Mouse (Mus musculus): ENCODE measurements around the gene Lexm. TPM values are rescaled to one million over a fixed set of nuclear protein-coding genes. Genes with fewer than 3 reads are reported as not detected.
A peak's percentile ranks its signal among the peaks of the same experiment; 100 is the strongest.

Lexm gene
- not detected in 2 replicates for polyA plus RNA-seq (2012; rRNA removed)

- TF ChIP-seq CTCF (conservative IDR thresholded peaks at IDR 0.05; ENCODE audit: insufficient read depth, insufficient read length, low read depth, low read length): no peak
- TF ChIP-seq POLR2A (IDR thresholded peaks at IDR 0.05; ENCODE audit: low read depth, low read length): no peak
- Histone ChIP-seq H3K4me1 (ENCODE audit: control insufficient read depth, insufficient read depth, low read length) (peaks cover 9% of the 10 kb centered on the region; the same call in 1 of the 2 replicates), H3K4me3 (ENCODE audit: insufficient read depth, low read depth, low read length) (no peak within 1 kb of the TSS), H3K27me3 (replicated peaks; ENCODE audit: control insufficient read depth, insufficient read depth, low read length) (no peaks in the 10 kb centered on the region), H3K27ac (ENCODE audit: insufficient read depth, low read depth, low read length) (no peak within 1 kb of the TSS), H3K36me3 (ENCODE audit: control insufficient read depth, insufficient read depth, low read length) (no peaks in the 10 kb centered on the region)
- DNase-seq: no peak
- WGBS: 4% methylated on average over 18 of the region's 19 CpGs
Measured at GRCm38 (mm10) chr4:106617056-106617455, at the start of gene Lexm. TSS of gene Lexm (minus strand) at chr4:106617241.

GRCm38 (mm10) chr4:106666546-106666945 is 49.5 kb upstream of the Lexm start:
- no peak for DNase-seq
- Histone ChIP-seq H3K27ac (ENCODE audit: insufficient read depth, low read depth, low read length) (no peak overlapping the region), H3K4me1 (ENCODE audit: control insufficient read depth, insufficient read depth, low read length) (peaks cover 4% of the 10 kb centered on the region; the same call in 1 of the 2 replicates), H3K36me3 (ENCODE audit: control insufficient read depth, insufficient read depth, low read length) (peaks cover 6% of the 10 kb centered on the region), H3K27me3 (replicated peaks; ENCODE audit: control insufficient read depth, insufficient read depth, low read length) (no peaks in the 10 kb centered on the region), H3K4me3 (ENCODE audit: insufficient read depth, low read depth, low read length) (no peak overlapping the region)
- TF ChIP-seq POLR2A (IDR thresholded peaks at IDR 0.05; ENCODE audit: low read depth, low read length): no peak
- no peak for TF ChIP-seq CTCF (conservative IDR thresholded peaks at IDR 0.05; ENCODE audit: insufficient read depth, insufficient read length, low read depth, low read length)
- WGBS: 80% methylated on average over 2 of the region's 2 CpGs

DNA sequence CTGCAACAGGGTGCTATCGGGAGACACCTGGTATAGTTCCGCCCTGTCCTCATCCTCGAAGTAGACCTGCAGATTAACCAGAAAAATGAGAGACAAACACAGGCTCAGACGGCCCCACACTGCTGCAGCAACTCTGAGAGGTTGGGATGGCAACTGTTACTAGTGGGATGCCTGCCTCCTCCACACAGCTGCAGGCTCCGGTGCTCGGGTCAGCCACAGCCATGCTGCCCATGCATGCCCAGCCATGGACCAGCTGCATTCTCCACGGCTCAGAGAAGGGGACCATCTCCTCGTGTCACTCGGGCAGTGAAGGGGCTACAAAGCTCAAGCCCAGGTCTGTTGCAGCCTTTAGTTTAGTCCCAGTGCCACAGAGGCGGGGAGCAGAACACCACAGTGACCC is 48.6 kb upstream of the Lexm start:
- Histone ChIP-seq H3K36me3 (ENCODE audit: control insufficient read depth, insufficient read depth, low read length) (peaks cover 6% of the 10 kb centered on the region), H3K27me3 (replicated peaks; ENCODE audit: control insufficient read depth, insufficient read depth, low read length) (no peaks in the 10 kb centered on the region), H3K4me1 (ENCODE audit: control insufficient read depth, insufficient read depth, low read length) (peaks cover 4% of the 10 kb centered on the region; the same call in 1 of the 2 replicates), H3K27ac (ENCODE audit: insufficient read depth, low read depth, low read length) (no peak overlapping the region), H3K4me3 (ENCODE audit: insufficient read depth, low read depth, low read length) (no peak overlapping the region)
- no peak for TF ChIP-seq POLR2A (IDR thresholded peaks at IDR 0.05; ENCODE audit: low read depth, low read length)
- TF ChIP-seq CTCF (conservative IDR thresholded peaks at IDR 0.05; ENCODE audit: insufficient read depth, insufficient read length, low read depth, low read length): no peak
- DNase-seq: no peak
- WGBS: 66% methylated on average over 10 of the region's 10 CpGs

DNA sequence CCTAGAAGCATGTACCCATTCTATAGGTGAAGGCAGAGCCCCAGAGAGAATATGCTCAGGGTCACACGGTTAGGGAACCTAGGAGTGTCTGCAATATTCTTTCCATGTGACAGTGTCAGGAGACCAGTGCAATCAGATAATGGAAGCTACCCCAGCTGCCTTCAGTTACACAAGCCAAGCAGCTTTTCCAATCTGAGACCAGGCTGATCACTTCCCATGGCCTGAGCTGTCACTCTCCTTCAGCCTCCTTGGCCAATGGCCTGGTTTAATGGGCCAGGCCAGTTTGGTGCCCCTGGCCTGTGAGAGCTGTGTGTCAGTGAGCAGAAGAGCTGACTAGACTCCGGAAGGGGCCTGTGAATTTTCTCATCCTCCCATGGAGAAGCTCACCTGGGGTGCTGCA is 48.2 kb upstream of the Lexm start:
- Histone ChIP-seq H3K4me1 (ENCODE audit: control insufficient read depth, insufficient read depth, low read length) (peaks cover 4% of the 10 kb centered on the region; the same call in 1 of the 2 replicates), H3K27ac (ENCODE audit: insufficient read depth, low read depth, low read length) (no peak overlapping the region; the same call in 1 of the 2 replicates), H3K4me3 (ENCODE audit: insufficient read depth, low read depth, low read length) (no peak overlapping the region), H3K36me3 (ENCODE audit: control insufficient read depth, insufficient read depth, low read length) (peaks cover 5% of the 10 kb centered on the region; the same call in 1 of the 2 replicates), H3K27me3 (replicated peaks; ENCODE audit: control insufficient read depth, insufficient read depth, low read length) (no peaks in the 10 kb centered on the region)
- WGBS: 58% methylated on average over 2 of the region's 2 CpGs
- peak; percentile 17 for DNase-seq
- TF ChIP-seq CTCF (conservative IDR thresholded peaks at IDR 0.05; ENCODE audit: insufficient read depth, insufficient read length, low read depth, low read length): no peak
- TF ChIP-seq POLR2A (IDR thresholded peaks at IDR 0.05; ENCODE audit: low read depth, low read length): no peak

DNA sequence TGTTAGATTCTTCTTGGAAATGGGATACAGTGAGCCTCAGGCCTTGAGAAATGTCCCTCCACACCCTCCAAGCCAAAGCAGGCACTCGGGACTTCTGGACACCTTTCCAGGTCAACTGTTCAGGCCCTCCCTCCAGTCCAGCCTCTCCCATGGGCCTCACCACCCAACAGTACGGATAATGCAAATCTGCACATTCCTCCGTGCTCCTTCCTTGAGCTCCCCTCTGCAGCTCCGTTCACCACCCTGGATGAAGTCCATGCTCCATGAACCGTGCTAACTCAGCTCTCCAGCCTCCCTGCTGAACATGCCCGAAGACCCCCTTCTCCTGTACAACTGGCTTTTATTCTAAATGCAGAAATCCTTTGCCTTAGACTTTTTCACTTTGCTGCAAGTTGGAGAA is 47.7 kb upstream of the Lexm start:
- peak; percentile 79 for DNase-seq
- 45% methylated on average over 6 of the region's 6 CpGs for WGBS
- H3K4me3 ChIP-seq (ENCODE audit: insufficient read depth, low read depth, low read length): no peak overlapping the region
- no peak overlapping the region; the same call in 1 of the 2 replicates for H3K27ac ChIP-seq (ENCODE audit: insufficient read depth, low read depth, low read length)
- peaks cover 2% of the 10 kb centered on the region; the same call in 1 of the 2 replicates for H3K36me3 ChIP-seq (ENCODE audit: control insufficient read depth, insufficient read depth, low read length)
- H3K27me3 ChIP-seq (replicated peaks; ENCODE audit: control insufficient read depth, insufficient read depth, low read length): no peaks in the 10 kb centered on the region
- peaks cover 4% of the 10 kb centered on the region; the same call in 1 of the 2 replicates for H3K4me1 ChIP-seq (ENCODE audit: control insufficient read depth, insufficient read depth, low read length)
- TF ChIP-seq CTCF (conservative IDR thresholded peaks at IDR 0.05; ENCODE audit: insufficient read depth, insufficient read length, low read depth, low read length): no peak
- no peak for TF ChIP-seq POLR2A (IDR thresholded peaks at IDR 0.05; ENCODE audit: low read depth, low read length)

DNA sequence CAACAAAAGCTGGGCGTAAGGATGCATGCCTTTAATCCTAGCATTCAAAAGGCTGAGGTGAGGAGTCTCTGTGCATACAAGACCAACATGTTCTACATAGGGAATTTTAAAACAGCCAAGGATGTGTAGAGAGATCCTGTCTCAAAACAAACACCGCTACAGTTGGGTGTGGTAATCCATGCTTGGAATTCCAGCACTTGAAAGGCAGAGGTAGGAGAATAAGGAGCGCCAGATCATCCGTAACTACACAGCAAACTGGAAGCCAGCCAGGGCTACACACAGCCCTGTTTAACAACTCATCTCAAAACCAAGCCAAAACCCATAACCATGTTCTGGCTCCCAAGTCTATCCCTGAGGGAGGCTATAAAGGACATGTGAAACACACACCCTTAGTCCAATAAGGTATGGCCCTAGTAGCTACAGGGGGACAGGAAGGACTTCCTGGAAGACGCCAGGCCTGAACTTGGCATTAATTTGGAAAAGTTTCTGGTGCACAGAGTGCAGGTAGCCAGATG is 47.0 kb upstream of the Lexm start:
- H3K27ac ChIP-seq (ENCODE audit: insufficient read depth, low read depth, low read length): peak overlapping the region; percentile 6; the same call in 1 of the 2 replicates
- no peak overlapping the region for H3K4me3 ChIP-seq (ENCODE audit: insufficient read depth, low read depth, low read length)
- 58% methylated on average over 5 of the region's 5 CpGs for WGBS
- peaks cover 4% of the 10 kb centered on the region; the same call in 1 of the 2 replicates for H3K4me1 ChIP-seq (ENCODE audit: control insufficient read depth, insufficient read depth, low read length)
- peak; percentile 20 for DNase-seq
- no peaks in the 10 kb centered on the region; the same call in 1 of the 2 replicates for H3K36me3 ChIP-seq (ENCODE audit: control insufficient read depth, insufficient read depth, low read length)
- H3K27me3 ChIP-seq (replicated peaks; ENCODE audit: control insufficient read depth, insufficient read depth, low read length): no peaks in the 10 kb centered on the region
- TF ChIP-seq POLR2A (IDR thresholded peaks at IDR 0.05; ENCODE audit: low read depth, low read length) (no peak), CTCF (conservative IDR thresholded peaks at IDR 0.05; ENCODE audit: insufficient read depth, insufficient read length, low read depth, low read length) (no peak)

DNA sequence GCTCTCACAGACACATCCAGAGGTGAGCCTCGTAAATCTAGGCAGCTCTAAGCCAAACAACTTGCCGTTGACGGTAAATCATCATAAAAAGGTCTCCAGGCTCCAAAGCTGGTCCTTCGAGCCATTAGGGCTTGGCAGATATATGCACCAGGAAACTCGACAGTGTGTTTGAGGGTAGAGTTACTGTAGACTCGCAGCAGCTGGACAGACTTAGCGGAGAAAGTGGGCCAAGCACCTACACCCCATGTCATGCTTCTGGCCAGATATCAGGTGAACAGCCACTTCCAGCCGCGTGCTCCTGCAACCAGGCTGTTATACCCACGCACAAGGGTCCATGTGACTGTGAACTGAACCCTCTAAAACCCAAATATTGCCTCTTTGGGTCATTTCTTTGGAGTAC is 38.6 kb upstream of the Lexm start:
- Histone ChIP-seq H3K27ac (ENCODE audit: insufficient read depth, low read depth, low read length) (no peak overlapping the region), H3K27me3 (replicated peaks; ENCODE audit: control insufficient read depth, insufficient read depth, low read length) (no peaks in the 10 kb centered on the region), H3K36me3 (ENCODE audit: control insufficient read depth, insufficient read depth, low read length) (no peaks in the 10 kb centered on the region), H3K4me3 (ENCODE audit: insufficient read depth, low read depth, low read length) (no peak overlapping the region), H3K4me1 (ENCODE audit: control insufficient read depth, insufficient read depth, low read length) (peaks cover 3% of the 10 kb centered on the region; the same call in 1 of the 2 replicates)
- WGBS: 59% methylated on average over 10 of the region's 10 CpGs
- no peak for DNase-seq
- TF ChIP-seq CTCF (conservative IDR thresholded peaks at IDR 0.05; ENCODE audit: insufficient read depth, insufficient read length, low read depth, low read length) (no peak), POLR2A (IDR thresholded peaks at IDR 0.05; ENCODE audit: low read depth, low read length) (no peak)
